Mouse (Mus musculus) ES-E14 (cell line): Measurements from ENCODE around the gene Fcrlb. TPM values are rescaled to one million over a fixed set of nuclear protein-coding genes. Genes with fewer than 3 reads are reported as not detected.

Experiments
- DNase-seq: peaks from one replicate; pipeline ENCODE4 v3.0.0-alpha.2; 2013; ENCODE audit warnings: low read depth, low spot score
- H3K27ac ChIP-seq: 2 replicates; pipeline ENCODE4 v1.5.1; 2012; ENCODE audit warnings: low read depth, mild to moderate bottlenecking, low read length, moderate library complexity, mixed read lengths; ENCODE audit not compliant: poor library complexity, insufficient read depth, severe bottlenecking
- H3K36me3 ChIP-seq: 2 replicates; pipeline ENCODE4 v1.6.1; 2012; ENCODE audit warnings: mild to moderate bottlenecking, low read length, moderate library complexity, mixed read lengths; ENCODE audit not compliant: control insufficient read depth, poor library complexity, insufficient read depth, severe bottlenecking
- H3K4me1 ChIP-seq, 2 experiments: fragments of 150-350 bp in 1 of 2; sonication (generic) in 1 of 2; 2 replicates each; pipeline ENCODE4 v1.6.1; 2012; ENCODE audit warnings: low read length in 2 of 2, mild to moderate bottlenecking in 1 of 2, mixed read lengths in 1 of 2; ENCODE audit not compliant: control insufficient read depth in 2 of 2, insufficient read depth in 2 of 2, poor library complexity in 1 of 2
- H3K4me3 ChIP-seq, 2 experiments: fragments of 150-350 bp in 1 of 2; sonication (generic) in 1 of 2; 2 replicates each; pipeline ENCODE4 v1.5.1; 2012; ENCODE audit warnings: low read length in 2 of 2, low read depth in 1 of 2, mild to moderate bottlenecking in 1 of 2, mixed read lengths in 1 of 2; ENCODE audit not compliant: insufficient read depth in 1 of 2, poor library complexity in 1 of 2, severe bottlenecking in 1 of 2
- H3K9ac ChIP-seq: 2 replicates; pipeline ENCODE4 v1.6.1; 2012; ENCODE audit warnings: low read depth, mild to moderate bottlenecking, low read length, mixed read lengths; ENCODE audit not compliant: poor library complexity, insufficient read depth, severe bottlenecking
- H3K9me3 ChIP-seq: fragments of 150-350 bp; sonication (generic); 2 replicates; pipeline ENCODE4 v1.6.1; 2012; ENCODE audit warnings: low read depth, mild to moderate bottlenecking, low read length; ENCODE audit not compliant: control insufficient read depth, insufficient read depth
- CHD2 ChIP-seq: IDR thresholded peaks from 2 replicates; pipeline ENCODE4 v1.6.1; 2014; ENCODE audit warnings: mild to moderate bottlenecking, low read depth, low read length, inconsistent platforms
- HCFC1 ChIP-seq: IDR thresholded peaks from 2 replicates; pipeline ENCODE4 v1.6.1; 2012; ENCODE audit warnings: low read length, inconsistent platforms, borderline replicate concordance; ENCODE audit not compliant: insufficient read depth
- MAFK ChIP-seq: IDR thresholded peaks from 2 replicates; pipeline ENCODE4 v1.6.1; 2014; ENCODE audit warnings: mild to moderate bottlenecking, low read depth, low read length, inconsistent platforms; ENCODE audit not compliant: insufficient read depth
- ZC3H11A ChIP-seq: IDR thresholded peaks from 2 replicates; pipeline ENCODE4 v1.6.1; 2012; ENCODE audit warnings: low read depth, mild to moderate bottlenecking, inconsistent platforms, low read length, borderline replicate concordance
- ZNF384 ChIP-seq: IDR thresholded peaks from 2 replicates; pipeline ENCODE4 v1.6.1; 2012; ENCODE audit warnings: low read depth, low read length, inconsistent platforms
- in situ Hi-C, 2 experiments: fragments of 600-800 bp; cut with MboI; formaldehyde crosslinking; loops; one replicate each; pipeline ENCODE4 v1.15.1; 2025; ENCODE audit warnings: low sequenced_read_pairs in 2 of 2, inconsistent platforms in 1 of 2; ENCODE audit not compliant: unreplicated experiment in 2 of 2
- total RNA-seq: library from RNA; depleted of rRNA; stranded (reverse); fragments of 300-350 nt; gene quantifications from 2 replicates; pipeline ENCODE4 v1.2.3, GENCODE M21; 2012; rRNA removed

Gene Fcrlb
- total RNA-seq, result 0.16 TPM in 1 of 2 replicates, not detected in the other

GRCm38 (mm10) chr1:170912891-170913615 lies at the start of gene Fcrlb:
TSS of gene Fcrlb (minus strand) at chr1:170912941.
- in situ Hi-C loops, result no loop called here
- Histone ChIP-seq H3K9ac (no peak within 1 kb of the TSS), H3K27ac (no peak within 1 kb of the TSS), H3K9me3 (no peaks in the 10 kb centered on the region), H3K4me3 (no peak within 1 kb of the TSS), H3K4me1 (peaks cover 0 to 2% of the 10 kb centered on the region in 2 experiments; a peak in 1 of 4 replicates), H3K36me3 (no peaks in the 10 kb centered on the region)
- DNase-seq, result no peak
- TF ChIP-seq MAFK, result no peak
- no peak for TF ChIP-seq ZNF384
- TF ChIP-seq ZC3H11A, result no peak
- no peak for TF ChIP-seq CHD2
- no peak for TF ChIP-seq HCFC1

GRCm38 (mm10) chr1:170962301-170962700 lies 49.6 kb upstream of the Fcrlb start:
- in situ Hi-C loops, result no loop called here
- Histone ChIP-seq H3K9me3 (no peaks in the 10 kb centered on the region), H3K27ac (no peak overlapping the region), H3K9ac (no peak overlapping the region), H3K36me3 (no peaks in the 10 kb centered on the region), H3K4me3 (no peak overlapping the region), H3K4me1 (peaks cover 4 to 5% of the 10 kb centered on the region in 2 experiments; a peak in 2 of 4 replicates)
- TF ChIP-seq ZC3H11A (no peak), CHD2 (no peak), MAFK (no peak), HCFC1 (no peak), ZNF384 (no peak)
- DNase-seq, result no peak

- TF ChIP-seq HCFC1 (no peak), ZC3H11A (no peak), ZNF384 (no peak), CHD2 (no peak), MAFK (no peak)
- H3K9me3 ChIP-seq, result no peaks in the 10 kb centered on the region
- DNase-seq, result no peak
Observed at GRCm38 (mm10) chr1:170961101-170961500, 48.4 kb upstream of the Fcrlb start.

DNA sequence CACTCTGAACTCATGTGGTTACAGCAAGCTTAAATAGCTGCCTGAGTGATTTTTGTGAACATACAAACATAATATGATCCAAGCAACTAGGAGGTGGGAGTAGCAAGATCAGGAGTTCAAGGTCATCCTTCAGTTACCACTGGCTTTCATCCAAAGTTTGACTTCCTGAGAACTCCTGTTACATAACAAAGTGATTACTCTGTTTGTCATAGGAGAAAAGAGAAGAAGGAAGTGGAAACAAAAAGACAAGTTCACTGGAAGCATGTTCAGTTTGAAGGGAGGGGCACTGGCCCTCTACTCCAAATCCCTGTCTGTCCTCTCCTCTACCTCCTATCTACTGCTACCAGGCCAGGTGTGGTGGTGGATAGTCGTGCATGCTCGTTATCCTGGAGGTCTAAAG lies 47.0 kb upstream of the Fcrlb start:
- Histone ChIP-seq H3K27ac (no peak overlapping the region), H3K9ac (no peak overlapping the region), H3K4me3 (no peak overlapping the region), H3K9me3 (no peaks in the 10 kb centered on the region), H3K4me1 (peaks cover 4 to 5% of the 10 kb centered on the region in 2 experiments; a peak in 2 of 4 replicates), H3K36me3 (no peaks in the 10 kb centered on the region)
- no peak for DNase-seq
- in situ Hi-C loops, result no loop called here
- TF ChIP-seq CHD2, result no peak
- no peak for TF ChIP-seq HCFC1
- TF ChIP-seq ZNF384, result no peak
- TF ChIP-seq ZC3H11A, result no peak
- TF ChIP-seq MAFK, result no peak

More at GRCm38 (mm10) chr1:170961101-170961500, 48.4 kb upstream of the Fcrlb start:
- Histone ChIP-seq H3K4me1 (peaks cover 4 to 5% of the 10 kb centered on the region in 2 experiments; a peak in 2 of 4 replicates), H3K36me3 (no peaks in the 10 kb centered on the region), H3K4me3 (no peak overlapping the region), H3K9ac (no peak overlapping the region), H3K27ac (no peak overlapping the region)
- in situ Hi-C loops, result no loop called here
